Mouse (Mus musculus): ENCODE measurements around the gene Mecom. TPM values are rescaled to one million over a fixed set of nuclear protein-coding genes. Genes with fewer than 3 reads are reported as not detected.
"Not testable (repeated sequence)": the region's sequence is repeated elsewhere in the genome, so short reads cannot be mapped to it uniquely, and the experiment has no call there.

Mecom gene
- polyA plus RNA-seq, 1 experiment = 0.02 TPM

- TF ChIP-seq TAL1 (IDR thresholded peaks at IDR 0.05; ENCODE audit: low read length) (no peak), GATA1 (IDR thresholded peaks at IDR 0.05; ENCODE audit: low read length) (no peak)
- Histone ChIP-seq H3K4me3 (replicated peaks) (no peak overlapping the region), H3K36me3 (ENCODE audit: control insufficient read depth) (no peaks in the 10 kb centered on the region), H3K27me3 (ENCODE audit: control insufficient read depth) (no peaks in the 10 kb centered on the region), H3K9me3 (ENCODE audit: control insufficient read depth, low read length) (no peaks in the 10 kb centered on the region), H3K4me1 (ENCODE audit: control insufficient read depth) (no peaks in the 10 kb centered on the region)
Observed at GRCm38 (mm10) chr3:30553741-30554140, 5.9 kb upstream of the Mecom start.

- H3K4me3 ChIP-seq (replicated peaks) = no peak overlapping the region
- H3K4me1 ChIP-seq (ENCODE audit: control insufficient read depth) = no peaks in the 10 kb centered on the region
- no peaks in the 10 kb centered on the region for H3K27me3 ChIP-seq (ENCODE audit: control insufficient read depth)
- no peaks in the 10 kb centered on the region for H3K9me3 ChIP-seq (ENCODE audit: control insufficient read depth, low read length)
- TF ChIP-seq GATA1 (IDR thresholded peaks at IDR 0.05; ENCODE audit: low read length) (no peak), TAL1 (IDR thresholded peaks at IDR 0.05; ENCODE audit: low read length) (no peak)
- no peaks in the 10 kb centered on the region for H3K36me3 ChIP-seq (ENCODE audit: control insufficient read depth)
Observed at GRCm38 (mm10) chr3:30550218-30550617, 2.4 kb upstream of the Mecom start.

GRCm38 (mm10) chr3:30548928-30549327, 1.1 kb upstream of the Mecom start:
- no peak overlapping the region for H3K4me3 ChIP-seq (replicated peaks)
- H3K9me3 ChIP-seq (ENCODE audit: control insufficient read depth, low read length) = no peaks in the 10 kb centered on the region
- TF ChIP-seq TAL1 (IDR thresholded peaks at IDR 0.05; ENCODE audit: low read length) (no peak), GATA1 (IDR thresholded peaks at IDR 0.05; ENCODE audit: low read length) (no peak)
- H3K27me3 ChIP-seq (ENCODE audit: control insufficient read depth) = no peaks in the 10 kb centered on the region
- no peaks in the 10 kb centered on the region for H3K36me3 ChIP-seq (ENCODE audit: control insufficient read depth)
- H3K4me1 ChIP-seq (ENCODE audit: control insufficient read depth) = no peaks in the 10 kb centered on the region

- Histone ChIP-seq H3K36me3 (ENCODE audit: control insufficient read depth) (no peaks in the 10 kb centered on the region), H3K4me1 (ENCODE audit: control insufficient read depth) (no peaks in the 10 kb centered on the region), H3K9me3 (ENCODE audit: control insufficient read depth, low read length) (no peaks in the 10 kb centered on the region), H3K4me3 (replicated peaks) (no peak overlapping the region), H3K27me3 (ENCODE audit: control insufficient read depth) (no peaks in the 10 kb centered on the region)
- TF ChIP-seq GATA1 (IDR thresholded peaks at IDR 0.05; ENCODE audit: low read length) = no peak
- TF ChIP-seq TAL1 (IDR thresholded peaks at IDR 0.05; ENCODE audit: low read length) = no peak
Observed at GRCm38 (mm10) chr3:30546831-30547369, 908 bp downstream of the Mecom start.

GRCm38 (mm10) chr3:30546366-30546765, 1.4 kb downstream of the Mecom start:
- H3K4me3 ChIP-seq (replicated peaks) = no peak overlapping the region
- no peaks in the 10 kb centered on the region for H3K9me3 ChIP-seq (ENCODE audit: control insufficient read depth, low read length)
- H3K27me3 ChIP-seq (ENCODE audit: control insufficient read depth) = no peaks in the 10 kb centered on the region
- H3K4me1 ChIP-seq (ENCODE audit: control insufficient read depth) = no peaks in the 10 kb centered on the region
- TF ChIP-seq GATA1 (IDR thresholded peaks at IDR 0.05; ENCODE audit: low read length) = no peak
- TF ChIP-seq TAL1 (IDR thresholded peaks at IDR 0.05; ENCODE audit: low read length) = no peak
- H3K36me3 ChIP-seq (ENCODE audit: control insufficient read depth) = no peaks in the 10 kb centered on the region

- H3K9me3 ChIP-seq (ENCODE audit: control insufficient read depth, low read length) = no peaks in the 10 kb centered on the region
- H3K4me3 ChIP-seq (replicated peaks) = no peak overlapping the region
- no peaks in the 10 kb centered on the region for H3K27me3 ChIP-seq (ENCODE audit: control insufficient read depth)
- H3K4me1 ChIP-seq (ENCODE audit: control insufficient read depth) = no peaks in the 10 kb centered on the region
- TF ChIP-seq TAL1 (IDR thresholded peaks at IDR 0.05; ENCODE audit: low read length) (no peak), GATA1 (IDR thresholded peaks at IDR 0.05; ENCODE audit: low read length) (no peak)
- H3K36me3 ChIP-seq (ENCODE audit: control insufficient read depth) = no peaks in the 10 kb centered on the region
Observed at GRCm38 (mm10) chr3:30545246-30545645, 2.6 kb downstream of the Mecom start.

- TF ChIP-seq GATA1 (IDR thresholded peaks at IDR 0.05; ENCODE audit: low read length) (no peak), TAL1 (IDR thresholded peaks at IDR 0.05; ENCODE audit: low read length) (no peak)
- Histone ChIP-seq H3K27me3 (ENCODE audit: control insufficient read depth) (no peaks in the 10 kb centered on the region), H3K4me3 (replicated peaks) (no peak overlapping the region), H3K9me3 (ENCODE audit: control insufficient read depth, low read length) (no peaks in the 10 kb centered on the region), H3K36me3 (ENCODE audit: control insufficient read depth) (no peaks in the 10 kb centered on the region), H3K4me1 (ENCODE audit: control insufficient read depth) (no peaks in the 10 kb centered on the region)
Observed at GRCm38 (mm10) chr3:30544305-30544704, 3.5 kb downstream of the Mecom start.

GRCm38 (mm10) chr3:30535821-30536220, 12.0 kb downstream of the Mecom start:
- Histone ChIP-seq H3K27me3 (ENCODE audit: control insufficient read depth) (no peaks in the 10 kb centered on the region), H3K4me3 (replicated peaks) (no peak overlapping the region), H3K4me1 (ENCODE audit: control insufficient read depth) (no peaks in the 10 kb centered on the region), H3K9me3 (ENCODE audit: control insufficient read depth, low read length) (no peaks in the 10 kb centered on the region; the same call in 1 of the 2 replicates), H3K36me3 (ENCODE audit: control insufficient read depth) (no peaks in the 10 kb centered on the region)
- TF ChIP-seq TAL1 (IDR thresholded peaks at IDR 0.05; ENCODE audit: low read length) (no peak), GATA1 (IDR thresholded peaks at IDR 0.05; ENCODE audit: low read length) (no peak)

GRCm38 (mm10) chr3:30520751-30521150, 27.1 kb downstream of the Mecom start:
- not testable (repeated sequence) for H3K36me3 ChIP-seq (ENCODE audit: control insufficient read depth); H3K4me1 ChIP-seq (ENCODE audit: control insufficient read depth); H3K4me3 ChIP-seq (replicated peaks); H3K9me3 ChIP-seq (ENCODE audit: control insufficient read depth, low read length)
- H3K27me3 ChIP-seq (ENCODE audit: control insufficient read depth) = peaks cover 15% of the 10 kb centered on the region

- H3K4me1 ChIP-seq (ENCODE audit: control insufficient read depth) = no peaks in the 10 kb centered on the region
- no peaks in the 10 kb centered on the region; the same call in 1 of the 2 replicates for H3K9me3 ChIP-seq (ENCODE audit: control insufficient read depth, low read length)
- no peaks in the 10 kb centered on the region for H3K36me3 ChIP-seq (ENCODE audit: control insufficient read depth)
- TF ChIP-seq GATA1 (IDR thresholded peaks at IDR 0.05; ENCODE audit: low read length) (no peak), TAL1 (IDR thresholded peaks at IDR 0.05; ENCODE audit: low read length) (no peak)
- H3K27me3 ChIP-seq (ENCODE audit: control insufficient read depth) = peaks cover 28% of the 10 kb centered on the region
- H3K4me3 ChIP-seq (replicated peaks) = no peak overlapping the region
Observed at GRCm38 (mm10) chr3:30519425-30519824, 28.4 kb downstream of the Mecom start.
